Comparison of ENCODE assay signal across 16 mouse cellular contexts in genomic region chr10:4376461-4376860, GRCm38 (mm10). TPM values are rescaled to one million over a fixed set of nuclear protein-coding genes. Genes with fewer than 3 reads are reported as not detected.
DNase-seq lines count a peak whose midpoint lies in the region; ATAC-seq and TF ChIP-seq lines count a peak whose summit lies in the region.
"Had no signal": no experiment of that assay in that cellular context is flagged by ENCODE, and none has a peak within 500 bp of the region (broad histone marks: within the 10 kb centered on the region; RNA-seq: fewer than 3 reads in every experiment).

No protein-coding gene starts in this region.

- intact Hi-C loops in gastrocnemius, adult 2 months (cut with DNase I), result no loop called here

- H3K4me1 ChIP-seq in E14TG2a.4 (replicated peaks; ENCODE audit: low read depth, low read length), result peaks cover 93% of the 10 kb centered on the region
- H3K4me1 ChIP-seq in heart, postnatal 0 days (ENCODE audit: control insufficient read depth, insufficient read depth), result no peaks in the 10 kb centered on the region
- H3K4me1 ChIP-seq in lung, embryonic 16.5 days (replicated peaks; ENCODE audit: control insufficient read depth, insufficient read depth, low read length), result peaks cover 2% of the 10 kb centered on the region; the same call in 1 of the 2 replicates
- H3K4me1 ChIP-seq in midbrain, embryonic 10.5 days, result peaks cover 11% of the 10 kb centered on the region
- H3K4me1 ChIP-seq: liver, embryonic 15.5 days had no signal

- DNase-seq in gastrocnemius, adult 2 months, result no peak
- no peak for DNase-seq in gastrocnemius, postnatal 4 days (ENCODE audit: low spot score in 2 of 2)
- DNase-seq in heart, postnatal 0 days (ENCODE audit: low spot score), result peak; percentile 39
- no peak for DNase-seq in spleen, postnatal 36 days (ENCODE audit: low spot score in 2 of 2)
- no peak for DNase-seq in midbrain, embryonic 10.5 days (ENCODE audit: low spot score)
- DNase-seq in layer of hippocampus, adult 11-12 months (ENCODE audit: low spot score), result no peak
- DNase-seq: cerebellum, adult 18-20 months; left cerebral cortex, postnatal 4 days; midbrain, embryonic 14.5 days; right cerebral cortex, adult 18-20 months had no signal

- no peak overlapping the region for H3K4me3 ChIP-seq in gastrocnemius, adult 2 months
- peak overlapping the region; percentile 18; the same call in 1 of the 2 replicates for H3K4me3 ChIP-seq in E14TG2a.4 (replicated peaks; ENCODE audit: low read length)
- H3K4me3 ChIP-seq in heart, postnatal 0 days (ENCODE audit: low read depth, low read length), result no peak overlapping the region
- H3K4me3 ChIP-seq in lung, embryonic 16.5 days (ENCODE audit: low read length), result no peak overlapping the region
- H3K4me3 ChIP-seq in midbrain, embryonic 10.5 days, result no peak overlapping the region
- H3K4me3 ChIP-seq: layer of hippocampus, adult 2 months; liver, embryonic 15.5 days; neural tube, embryonic 13.5 days had no signal

- ATAC-seq in heart, postnatal 0 days (ENCODE audit: insufficient read depth, low read depth), result peak; percentile 66
- peak; percentile 82 for ATAC-seq in lung, embryonic 16.5 days (ENCODE audit: low read depth)
- ATAC-seq: Patski had no signal

- no peaks in the 10 kb centered on the region for H3K27me3 ChIP-seq in E14TG2a.4 (ENCODE audit: insufficient read depth, low read length)
- no peaks in the 10 kb centered on the region for H3K27me3 ChIP-seq in heart, postnatal 0 days (ENCODE audit: control insufficient read depth, insufficient read depth, low read length)
- no peaks in the 10 kb centered on the region for H3K27me3 ChIP-seq in lung, embryonic 16.5 days (ENCODE audit: control insufficient read depth, insufficient read depth, low read depth, low read length)
- no peaks in the 10 kb centered on the region for H3K27me3 ChIP-seq in midbrain, embryonic 10.5 days (ENCODE audit: low read depth, poor library complexity, severe bottlenecking)
- H3K27me3 ChIP-seq: liver, embryonic 15.5 days; neural tube, embryonic 13.5 days; Patski had no signal

- no peak overlapping the region for H3K9ac ChIP-seq in heart, postnatal 0 days (replicated peaks; ENCODE audit: low read depth, low read length)
- H3K9ac ChIP-seq in lung, embryonic 16.5 days (ENCODE audit: low read length), result no peak overlapping the region
- H3K9ac ChIP-seq: liver, embryonic 15.5 days; neural tube, embryonic 13.5 days had no signal

- WGBS in heart, postnatal 0 days, result 47% methylated on average over 7 of the region's 7 CpGs
- 42% methylated on average over 7 of the region's 7 CpGs for WGBS in lung, embryonic 16.5 days
- 84% methylated on average over 7 of the region's 7 CpGs for WGBS in midbrain, embryonic 10.5 days

- no peak for TF ChIP-seq EP300 in heart, postnatal 0 days (IDR thresholded peaks at IDR 0.05; ENCODE audit: low read depth)

- H3K4me2 ChIP-seq in heart, postnatal 0 days (ENCODE audit: low read depth, low read length), result no peak overlapping the region
- no peak overlapping the region for H3K4me2 ChIP-seq in lung, embryonic 16.5 days (ENCODE audit: low read depth, low read length)
- H3K4me2 ChIP-seq: liver, embryonic 15.5 days; neural tube, embryonic 13.5 days had no signal

- no peak for TF ChIP-seq CTCF in gastrocnemius, adult 2 months (IDR thresholded peaks at IDR 0.05)
- TF ChIP-seq CTCF in E14TG2a.4 (conservative IDR thresholded peaks at IDR 0.05; ENCODE audit: low read length), result no peak
- no peak for TF ChIP-seq CTCF in heart, postnatal 0 days (IDR thresholded peaks at IDR 0.05; ENCODE audit: low read depth)

- H3K9me3 ChIP-seq in E14TG2a.4 (ENCODE audit: low read length), result no peaks in the 10 kb centered on the region
- H3K9me3 ChIP-seq in heart, postnatal 0 days (replicated peaks; ENCODE audit: control insufficient read depth, low read length), result no peaks in the 10 kb centered on the region
- no peaks in the 10 kb centered on the region for H3K9me3 ChIP-seq in lung, embryonic 16.5 days (ENCODE audit: control insufficient read depth, low read length)
- no peaks in the 10 kb centered on the region for H3K9me3 ChIP-seq in midbrain, embryonic 10.5 days (replicated peaks)
- H3K9me3 ChIP-seq: liver, embryonic 15.5 days; neural tube, embryonic 13.5 days had no signal

- peak overlapping the region; percentile 56 for H3K27ac ChIP-seq in gastrocnemius, adult 2 months
- 0 out of 2 replicates have a peak overlapping the region, but pooled peaks have one; percentile 35 for H3K27ac ChIP-seq in heart, postnatal 0 days (ENCODE audit: low read depth)
- H3K27ac ChIP-seq in lung, embryonic 16.5 days (ENCODE audit: low read length), result peak overlapping the region; percentile 40
- no peak overlapping the region for H3K27ac ChIP-seq in midbrain, embryonic 10.5 days (replicated peaks)
- H3K27ac ChIP-seq: layer of hippocampus, adult 2 months; liver, embryonic 15.5 days; neural tube, embryonic 13.5 days had no signal

- H3K36me3 ChIP-seq in E14TG2a.4 (ENCODE audit: insufficient read depth, low read length), result peaks cover 13% of the 10 kb centered on the region
- peaks cover 15% of the 10 kb centered on the region for H3K36me3 ChIP-seq in heart, postnatal 0 days (replicated peaks; ENCODE audit: control insufficient read depth, insufficient read depth, low read length)
- 0 out of 2 replicates have a peak, but pooled peaks cover 4% of the 10 kb centered on the region for H3K36me3 ChIP-seq in lung, embryonic 16.5 days (ENCODE audit: control insufficient read depth, insufficient read depth, low read length)
- peaks cover 28% of the 10 kb centered on the region for H3K36me3 ChIP-seq in midbrain, embryonic 10.5 days

RNA-seq across cellular contexts. Expression of gene Zbtb2, which starts 11.4 kb away (rescaled TPM):
- total RNA-seq in gastrocnemius, adult 2 months (2021), result 1 to 10 TPM; 4.9 to 7.1 TPM
- total RNA-seq in gastrocnemius, postnatal 4 days (2021), result 1 to 10 TPM; 7.8 to 8.0 TPM
- 16.3 and 19.8 TPM in 2 replicates for total RNA-seq in heart, postnatal 0 days (2014; rRNA removed; ENCODE audit: low replicate concordance)
- 5.1 and 5.2 TPM in 2 replicates for polyA plus RNA-seq in heart, postnatal 0 days (2015; fragmentation: Nextera tagmentation; extraction: Ambion mirVana)
- polyA plus RNA-seq in lung, embryonic 16.5 days (2015; fragmentation: Nextera tagmentation; extraction: Ambion mirVana), result 14.1 and 16.4 TPM in 2 replicates
- 21.3 and 21.7 TPM in 2 replicates for polyA plus RNA-seq in midbrain, embryonic 10.5 days (2016; fragmentation: Nextera tagmentation; extraction: Ambion mirVana)

RNA-seq across cellular contexts. Expression of gene Rmnd1, which starts 55.7 kb away (rescaled TPM):
- total RNA-seq in gastrocnemius, adult 2 months (2021), result 10 to 100 TPM; 31.8 to 55.6 TPM
- total RNA-seq in gastrocnemius, postnatal 4 days (2021), result 10 to 100 TPM; 24.6 to 34.3 TPM
- 45.5 and 172 TPM in 2 replicates for total RNA-seq in heart, postnatal 0 days (2014; rRNA removed; ENCODE audit: low replicate concordance)
- polyA plus RNA-seq in heart, postnatal 0 days (2015; fragmentation: Nextera tagmentation; extraction: Ambion mirVana), result 76.1 and 82.1 TPM in 2 replicates
- 39.1 and 44.8 TPM in 2 replicates for polyA plus RNA-seq in lung, embryonic 16.5 days (2015; fragmentation: Nextera tagmentation; extraction: Ambion mirVana)
- 48.9 and 49.4 TPM in 2 replicates for polyA plus RNA-seq in midbrain, embryonic 10.5 days (2016; fragmentation: Nextera tagmentation; extraction: Ambion mirVana)

RNA-seq across cellular contexts. Expression of gene Armt1, which starts 55.8 kb away (rescaled TPM):
- 10 to 100 TPM; 15.5 to 15.6 TPM for total RNA-seq in gastrocnemius, adult 2 months (2021)
- total RNA-seq in gastrocnemius, postnatal 4 days (2021), result 10 to 100 TPM; 11.1 to 12.5 TPM
- total RNA-seq in heart, postnatal 0 days (2014; rRNA removed; ENCODE audit: low replicate concordance), result 10.0 and 14.7 TPM in 2 replicates
- polyA plus RNA-seq in heart, postnatal 0 days (2015; fragmentation: Nextera tagmentation; extraction: Ambion mirVana), result 8.5 and 8.9 TPM in 2 replicates
- 19.5 and 22.3 TPM in 2 replicates for polyA plus RNA-seq in lung, embryonic 16.5 days (2015; fragmentation: Nextera tagmentation; extraction: Ambion mirVana)
- polyA plus RNA-seq in midbrain, embryonic 10.5 days (2016; fragmentation: Nextera tagmentation; extraction: Ambion mirVana), result 29.0 and 32.0 TPM in 2 replicates
